Mouse (Mus musculus) ES-E14 (cell line): ENCODE data around the gene Ceacam20. TPM values are rescaled to one million over a fixed set of nuclear protein-coding genes. Genes with fewer than 3 reads are reported as not detected.
"Not testable (repeated sequence)": the region's sequence is repeated elsewhere in the genome, so short reads cannot be mapped to it uniquely, and the experiment has no call there.

ENCODE experiments used
- DNase-seq: peaks from one replicate; pipeline ENCODE4 v3.0.0-alpha.2; 2013; ENCODE audit warnings: low read depth, low spot score
- H3K27ac ChIP-seq: 2 replicates; pipeline ENCODE4 v1.5.1; 2012; ENCODE audit warnings: low read depth, mild to moderate bottlenecking, low read length, moderate library complexity, mixed read lengths; ENCODE audit not compliant: poor library complexity, insufficient read depth, severe bottlenecking
- H3K36me3 ChIP-seq: 2 replicates; pipeline ENCODE4 v1.6.1; 2012; ENCODE audit warnings: mild to moderate bottlenecking, low read length, moderate library complexity, mixed read lengths; ENCODE audit not compliant: control insufficient read depth, poor library complexity, insufficient read depth, severe bottlenecking
- H3K4me1 ChIP-seq, 2 experiments: fragments of 150-350 bp in 1 of 2; sonication (generic) in 1 of 2; 2 replicates each; pipeline ENCODE4 v1.6.1; 2012; ENCODE audit warnings: low read length in 2 of 2, mild to moderate bottlenecking in 1 of 2, mixed read lengths in 1 of 2; ENCODE audit not compliant: control insufficient read depth in 2 of 2, insufficient read depth in 2 of 2, poor library complexity in 1 of 2
- H3K4me3 ChIP-seq, 2 experiments: fragments of 150-350 bp in 1 of 2; sonication (generic) in 1 of 2; 2 replicates each; pipeline ENCODE4 v1.5.1; 2012; ENCODE audit warnings: low read length in 2 of 2, low read depth in 1 of 2, mild to moderate bottlenecking in 1 of 2, mixed read lengths in 1 of 2; ENCODE audit not compliant: insufficient read depth in 1 of 2, poor library complexity in 1 of 2, severe bottlenecking in 1 of 2
- H3K9ac ChIP-seq: 2 replicates; pipeline ENCODE4 v1.6.1; 2012; ENCODE audit warnings: low read depth, mild to moderate bottlenecking, low read length, mixed read lengths; ENCODE audit not compliant: poor library complexity, insufficient read depth, severe bottlenecking
- H3K9me3 ChIP-seq: fragments of 150-350 bp; sonication (generic); 2 replicates; pipeline ENCODE4 v1.6.1; 2012; ENCODE audit warnings: low read depth, mild to moderate bottlenecking, low read length; ENCODE audit not compliant: control insufficient read depth, insufficient read depth
- CHD2 ChIP-seq: IDR thresholded peaks from 2 replicates; pipeline ENCODE4 v1.6.1; 2014; ENCODE audit warnings: mild to moderate bottlenecking, low read depth, low read length, inconsistent platforms
- HCFC1 ChIP-seq: IDR thresholded peaks from 2 replicates; pipeline ENCODE4 v1.6.1; 2012; ENCODE audit warnings: low read length, inconsistent platforms, borderline replicate concordance; ENCODE audit not compliant: insufficient read depth
- MAFK ChIP-seq: IDR thresholded peaks from 2 replicates; pipeline ENCODE4 v1.6.1; 2014; ENCODE audit warnings: mild to moderate bottlenecking, low read depth, low read length, inconsistent platforms; ENCODE audit not compliant: insufficient read depth
- ZC3H11A ChIP-seq: IDR thresholded peaks from 2 replicates; pipeline ENCODE4 v1.6.1; 2012; ENCODE audit warnings: low read depth, mild to moderate bottlenecking, inconsistent platforms, low read length, borderline replicate concordance
- ZNF384 ChIP-seq: IDR thresholded peaks from 2 replicates; pipeline ENCODE4 v1.6.1; 2012; ENCODE audit warnings: low read depth, low read length, inconsistent platforms
- in situ Hi-C, 2 experiments: fragments of 600-800 bp; cut with MboI; formaldehyde crosslinking; loops; one replicate each; pipeline ENCODE4 v1.15.1; 2025; ENCODE audit warnings: low sequenced_read_pairs in 2 of 2, inconsistent platforms in 1 of 2; ENCODE audit not compliant: unreplicated experiment in 2 of 2
- total RNA-seq: library from RNA; depleted of rRNA; stranded (reverse); fragments of 300-350 nt; gene quantifications from 2 replicates; pipeline ENCODE4 v1.2.3, GENCODE M21; 2012

Ceacam20 gene
- total RNA-seq, 1 experiment = 3.7 TPM

DNA sequence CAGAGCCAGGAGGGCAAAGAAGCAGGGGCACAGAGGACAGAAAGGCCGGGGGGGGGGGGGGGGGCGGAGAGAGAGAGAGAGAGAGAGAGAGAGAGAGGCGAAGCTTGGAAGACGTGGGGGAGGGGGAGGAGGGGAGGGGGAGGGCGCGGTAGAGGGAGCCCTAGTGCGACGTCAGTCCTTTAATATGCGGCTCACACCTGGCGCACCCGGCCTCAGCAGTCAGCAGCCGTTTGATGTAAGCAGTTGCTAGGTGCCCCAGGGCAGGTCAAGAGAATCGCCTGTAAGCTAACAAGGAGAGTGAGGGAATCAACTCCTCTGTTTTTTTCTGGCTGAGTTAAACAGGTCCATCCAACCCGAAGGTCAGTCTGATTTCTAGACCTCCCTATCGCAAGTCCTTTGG is 41.4 kb upstream of the Ceacam20 start:
- H3K9ac ChIP-seq = no peak overlapping the region
- H3K9me3 ChIP-seq = no peaks in the 10 kb centered on the region
- peaks cover 3 to 11% of the 10 kb centered on the region in 2 experiments; a peak in 3 of 4 replicates for H3K4me1 ChIP-seq
- no peaks in the 10 kb centered on the region for H3K36me3 ChIP-seq
- in situ Hi-C loops = no loop called here
- DNase-seq = peak; percentile 42
- H3K4me3 ChIP-seq = no peak overlapping the region
- no peak overlapping the region for H3K27ac ChIP-seq
- TF ChIP-seq ZNF384 (no peak), CHD2 (no peak), MAFK (no peak)

DNA sequence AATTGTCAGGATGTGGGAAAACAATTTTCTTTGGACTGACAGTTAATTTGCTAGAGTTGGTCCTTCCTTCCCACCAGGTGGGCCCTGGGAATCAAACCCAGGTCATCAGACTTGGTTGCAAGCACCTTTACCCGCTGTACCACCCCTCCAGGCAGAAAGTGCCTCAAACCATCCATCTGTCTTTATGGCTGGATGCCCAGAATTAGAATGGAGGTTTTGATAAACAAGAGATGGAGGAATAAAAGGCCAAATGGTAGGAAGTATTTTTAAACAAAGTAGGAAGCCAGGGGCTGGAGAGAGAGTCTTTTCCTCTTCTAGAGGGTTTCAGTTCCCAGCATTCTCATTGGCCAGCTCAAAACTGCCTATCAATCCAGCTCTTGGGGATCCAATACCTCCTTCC is 39.8 kb upstream of the Ceacam20 start:
- no peak overlapping the region for H3K9ac ChIP-seq
- no peak for DNase-seq
- H3K4me3 ChIP-seq = no peak overlapping the region
- peaks cover 5 to 17% of the 10 kb centered on the region in 2 experiments; a peak in 3 of 4 replicates for H3K4me1 ChIP-seq
- no peak overlapping the region for H3K27ac ChIP-seq
- no peaks in the 10 kb centered on the region for H3K36me3 ChIP-seq
- no peaks in the 10 kb centered on the region for H3K9me3 ChIP-seq
- TF ChIP-seq MAFK (no peak), ZC3H11A (no peak), ZNF384 (no peak), HCFC1 (no peak), CHD2 (no peak)
- in situ Hi-C loops = no loop called here

DNA sequence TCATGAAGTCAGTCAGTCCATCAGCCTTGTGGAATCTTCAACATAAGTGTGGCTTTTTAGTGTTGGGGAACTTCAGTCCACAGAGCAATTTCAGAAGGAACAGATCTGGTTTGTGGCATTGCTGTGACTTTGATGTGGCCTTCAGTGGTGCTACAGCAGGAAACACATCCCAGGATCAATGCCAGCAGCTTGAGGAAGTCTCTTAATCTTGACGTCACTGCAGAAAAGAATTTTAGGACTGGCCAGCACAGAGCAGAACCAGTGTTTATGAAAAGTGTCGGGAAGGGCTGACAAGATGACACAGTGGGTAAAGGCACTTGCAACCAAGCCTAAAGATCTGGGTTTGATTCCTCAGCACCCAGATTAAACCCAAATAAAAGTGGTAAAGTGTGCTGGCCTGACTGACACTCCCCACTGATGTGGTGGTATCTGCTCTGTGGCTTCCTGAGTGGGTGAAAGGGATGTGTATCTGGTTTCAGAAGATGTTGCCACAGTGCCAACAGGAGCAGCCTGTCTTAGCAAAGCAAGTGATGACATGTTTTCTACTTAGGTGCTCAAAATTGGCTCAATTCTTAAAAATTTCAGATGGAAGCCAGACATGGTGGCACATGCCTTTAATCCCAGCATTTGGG is 38.2 kb upstream of the Ceacam20 start:
- in situ Hi-C loops = no loop called here

DNA sequence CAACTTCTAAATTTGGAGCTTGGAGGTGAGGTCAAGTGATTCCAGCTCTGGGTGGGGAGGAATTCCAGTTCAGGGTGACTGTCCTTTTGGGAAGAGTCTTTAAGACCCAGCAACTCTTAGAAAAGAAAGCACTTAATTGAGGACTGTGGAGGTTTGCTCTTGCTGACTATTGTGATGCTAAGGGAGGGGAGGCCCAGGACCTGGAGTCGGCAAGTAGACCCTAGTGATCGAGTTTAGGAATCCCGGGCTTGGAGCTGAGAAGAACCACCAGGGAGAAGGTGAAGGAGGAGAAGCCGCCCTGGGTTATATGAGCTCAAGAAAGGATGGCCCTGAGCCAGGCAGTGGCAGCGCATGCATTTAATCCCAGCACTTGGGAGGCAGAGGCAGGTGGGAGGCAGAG is 36.7 kb upstream of the Ceacam20 start:
- DNase-seq = no peak
- H3K4me3 ChIP-seq = peak overlapping the region in 1 of 2 experiments; percentile 27; a peak in 1 of 4 replicates
- H3K27ac ChIP-seq = peak overlapping the region; percentile 94
- H3K9ac ChIP-seq = peak overlapping the region; percentile 26; the same call in 1 of the 2 replicates
- H3K9me3 ChIP-seq = no peaks in the 10 kb centered on the region
- in situ Hi-C loops = no loop called here
- TF ChIP-seq MAFK (no peak), ZC3H11A (no peak), CHD2 (no peak), ZNF384 (no peak), HCFC1 (no peak)
- no peaks in the 10 kb centered on the region for H3K36me3 ChIP-seq
- H3K4me1 ChIP-seq = peaks cover 9 to 25% of the 10 kb centered on the region in 2 experiments

More for the DNA sequence above, 38.2 kb upstream of the Ceacam20 start:
- Histone ChIP-seq H3K4me3 (no peak overlapping the region), H3K36me3 (no peaks in the 10 kb centered on the region), H3K9ac (no peak overlapping the region), H3K27ac (no peak overlapping the region), H3K9me3 (no peaks in the 10 kb centered on the region), H3K4me1 (peaks cover 7 to 24% of the 10 kb centered on the region in 2 experiments; a peak in 3 of 4 replicates)
- no peak for DNase-seq
- TF ChIP-seq ZC3H11A (no peak), HCFC1 (no peak), MAFK (no peak)

DNA sequence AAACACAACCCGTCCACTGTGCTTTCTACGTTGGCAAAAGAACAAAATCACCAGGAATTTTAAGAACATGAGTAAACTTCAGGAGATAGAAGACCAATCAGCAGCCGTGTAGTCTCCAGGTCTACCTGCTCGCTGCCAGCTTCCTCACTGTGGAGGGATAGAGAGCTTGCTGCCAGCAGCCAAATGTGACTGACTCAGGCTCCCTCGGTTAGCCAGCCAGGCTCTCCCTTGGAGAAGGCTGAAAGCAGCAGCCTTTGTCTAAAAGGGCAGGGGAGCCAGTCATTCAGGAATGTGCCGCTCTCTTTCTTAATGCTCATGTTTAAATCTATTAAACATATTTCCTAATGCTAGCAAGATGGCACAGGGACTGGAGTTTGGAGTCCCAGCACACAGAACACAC is 34.7 kb upstream of the Ceacam20 start:
- DNase-seq, in situ Hi-C loops, H3K36me3 ChIP-seq, H3K4me3 ChIP-seq, H3K9me3 ChIP-seq, H3K27ac ChIP-seq, H3K9ac ChIP-seq: not testable (repeated sequence)
- H3K4me1 ChIP-seq = peaks cover 9 to 29% of the 10 kb centered on the region in 2 experiments
